Mouse (Mus musculus): ENCODE data around the gene Rab30.

DNA sequence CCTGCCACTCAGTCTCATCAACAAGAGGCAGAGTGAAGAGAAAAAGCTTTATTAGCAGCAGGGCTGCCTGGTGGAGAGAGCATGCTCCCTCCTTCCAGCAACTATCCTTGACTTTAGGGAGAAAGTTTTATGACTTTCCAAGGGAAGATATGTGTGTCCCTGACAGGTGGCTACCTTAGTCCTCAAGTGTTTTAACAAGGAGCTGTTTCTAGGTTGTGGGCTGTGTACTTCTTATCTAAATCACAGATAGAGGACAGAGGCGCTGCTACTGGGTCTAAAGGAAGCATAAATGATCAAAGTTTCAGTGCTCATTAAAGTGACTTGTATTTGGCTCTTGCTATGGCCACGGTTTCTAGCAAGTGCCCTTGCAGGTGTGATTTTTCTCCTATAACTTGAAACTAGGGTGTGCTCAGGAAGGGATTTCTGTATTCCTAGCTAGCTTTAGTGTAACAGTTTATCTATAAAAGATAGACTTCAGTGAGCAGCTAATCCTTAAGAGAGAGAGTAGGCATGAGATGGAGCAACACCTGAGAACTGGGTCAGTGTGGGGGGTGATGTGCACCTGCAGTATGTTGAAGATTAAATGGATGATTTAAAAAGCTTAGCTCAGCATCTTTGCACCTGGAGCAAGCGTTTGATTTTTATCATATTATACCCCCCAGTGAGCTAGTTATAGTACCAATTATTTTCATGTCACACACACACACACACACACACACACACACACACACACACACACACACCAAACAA lies 21.1 kb upstream of the Rab30 start:
- TF ChIP-seq PAX5 (IDR thresholded peaks at IDR 0.05; ENCODE audit: low read length) (no peak), RAD21 (IDR thresholded peaks at IDR 0.05; ENCODE audit: low read depth, low read length) (no peak), JUN (IDR thresholded peaks at IDR 0.05; ENCODE audit: insufficient read depth, low read depth, low read length) (no peak), SMC3 (IDR thresholded peaks at IDR 0.05; ENCODE audit: low read depth, low read length) (no peak), MXI1 (IDR thresholded peaks at IDR 0.05; ENCODE audit: low read depth, low read length) (no peak), USF1 (IDR thresholded peaks at IDR 0.05; ENCODE audit: low read depth, low read length) (no peak), CTCF (conservative IDR thresholded peaks at IDR 0.05 in 1 of 2, IDR thresholded peaks at IDR 0.05 in 1 of 2; ENCODE audit: low read depth in 2 of 2, low read length in 2 of 2) (no peak), POLR2A (IDR thresholded peaks at IDR 0.05; ENCODE audit: low read depth, low read length) (no peak)
